Mouse (Mus musculus) C2C12 (cell line): ENCODE measurements around the gene Rab8b.

Source experiments
- CEBPB ChIP-seq: IDR thresholded peaks from one replicate; pipeline ENCODE4 v1.6.1; 2011; ENCODE audit warnings: low read depth, mild to moderate bottlenecking, control low read depth, moderate library complexity
- CTCF ChIP-seq: IDR thresholded peaks from one replicate; pipeline ENCODE4 v1.5.1; 2011; ENCODE audit not compliant: control insufficient read depth, insufficient read depth, insufficient read length

- no peak for TF ChIP-seq CTCF
- TF ChIP-seq CEBPB = no peak
These were observed 2.6 kb upstream of the Rab8b start for GRCm38 (mm10) chr9:66922076-66922475.
